Mouse (Mus musculus): Measurements from ENCODE around the gene Tmem258.

GRCm38 (mm10) chr19:10176941-10177372, 26.9 kb upstream of the Tmem258 start:
- TF ChIP-seq POLR2A (IDR thresholded peaks at IDR 0.05; ENCODE audit: insufficient read depth, low read depth, low read length) (no peak), EP300 (IDR thresholded peaks at IDR 0.05; ENCODE audit: insufficient read depth, low read depth, low read length) (no peak), CTCF (IDR thresholded peaks at IDR 0.05) (no peak)

All from heart, adult 2 months (tissue).